Mouse (Mus musculus): Measurements from ENCODE around the gene Dimt1.

- TF ChIP-seq CTCF (IDR thresholded peaks at IDR 0.05; ENCODE audit: low read depth) (no peak), EP300 (IDR thresholded peaks at IDR 0.05; ENCODE audit: low read depth) (no peak)
These were observed 42.3 kb upstream of the Dimt1 start for GRCm38 (mm10) chr13:106904637-106905036.

All from liver, postnatal 0 days (tissue).